Mouse (Mus musculus) hindbrain, embryonic 11.5 days (tissue): ENCODE data around the gene Scn2b. TPM values are rescaled to one million over a fixed set of nuclear protein-coding genes. Genes with fewer than 3 reads are reported as not detected.
A peak's percentile ranks its signal among the peaks of the same experiment; 100 is the strongest.

Source experiments
- ATAC-seq: fragments of 200-750 bp; cut with Nextera tagmentation; 2 replicates; pipeline ENCODE4 v1.8.0; 2017; ENCODE audit warnings: mild to moderate bottlenecking, moderate TSS enrichment, moderate library complexity; ENCODE audit not compliant: low FRiP score
- DNase-seq: peaks from one replicate; pipeline ENCODE4 v3.0.0-alpha.2; 2015; ENCODE audit warnings: low spot score
- H3K27ac ChIP-seq: fragments of 300-500 bp; sonication (generic); 2 replicates; pipeline ENCODE4 v1.5.1; 2014; ENCODE audit warnings: mild to moderate bottlenecking, low read depth, low read length
- H3K27me3 ChIP-seq: fragments of 300-500 bp; sonication (generic); 2 replicates; pipeline ENCODE4 v1.6.1; 2014; ENCODE audit warnings: mild to moderate bottlenecking, low read length, moderate library complexity, mixed read lengths; ENCODE audit not compliant: control insufficient read depth, insufficient read depth
- H3K36me3 ChIP-seq: fragments of 300-500 bp; sonication (generic); 2 replicates; pipeline ENCODE4 v1.6.1; 2014; ENCODE audit warnings: mild to moderate bottlenecking, low read length, moderate library complexity, mixed read lengths; ENCODE audit not compliant: control insufficient read depth, insufficient read depth
- H3K4me1 ChIP-seq: fragments of 300-500 bp; sonication (generic); replicated peaks from 2 replicates; pipeline ENCODE4 v1.6.1; 2014; ENCODE audit warnings: low read length, mixed read lengths; ENCODE audit not compliant: control insufficient read depth, insufficient read depth
- H3K4me2 ChIP-seq: fragments of 300-500 bp; sonication (generic); replicated peaks from 2 replicates; pipeline ENCODE4 v1.6.1; 2014; ENCODE audit warnings: mild to moderate bottlenecking, low read depth, low read length
- H3K4me3 ChIP-seq: fragments of 300-500 bp; sonication (generic); 2 replicates; pipeline ENCODE4 v1.5.1; 2014; ENCODE audit warnings: low read depth, low read length
- H3K9ac ChIP-seq: fragments of 300-500 bp; sonication (generic); 2 replicates; pipeline ENCODE4 v1.6.1; 2014; ENCODE audit warnings: low read depth, low read length
- H3K9me3 ChIP-seq: fragments of 300-500 bp; sonication (generic); 2 replicates; pipeline ENCODE4 v1.6.1; 2016; ENCODE audit warnings: low read length; ENCODE audit not compliant: control insufficient read depth
- WGBS: fragments of 180-500 bp; shearing (Covaris S2); extraction: QIAGEN DNeasy Blood & Tissue Kit; methylation state at CpG from one replicate; pipeline ENCODE4 v1.1.7; 2014; 5-methylcytosine and 5-hydroxymethylcytosine counted together
- polyA plus RNA-seq: library from polyadenylated mRNA; unstranded; fragments of >200 nt; fragmentation: Nextera tagmentation; extraction: Ambion mirVana; gene quantifications from 2 replicates; pipeline ENCODE4 v1.2.1, GENCODE M21; 2014

The Scn2b gene
- polyA plus RNA-seq, 1 experiment from 2014 or later: 4.7 TPM

DNA sequence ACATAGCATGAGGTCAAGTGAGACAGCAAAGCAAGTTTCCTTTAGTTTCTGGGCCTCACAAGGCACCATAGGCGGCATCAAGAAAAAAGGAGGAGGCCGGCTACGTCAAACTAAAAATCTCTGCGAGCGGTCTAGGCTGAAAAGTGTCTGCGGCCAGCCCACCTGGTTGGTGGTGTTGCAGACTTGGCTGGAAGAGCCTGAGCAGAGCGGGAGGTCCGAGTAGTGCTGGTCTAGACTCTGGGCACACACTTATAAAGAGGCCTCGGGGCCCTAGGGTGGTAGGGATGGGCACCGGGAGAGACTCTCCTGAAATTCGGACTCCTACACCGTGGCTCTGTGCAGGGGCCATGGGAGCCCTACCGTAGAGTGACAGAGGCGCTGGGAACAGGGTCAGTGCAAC lies 1.9 kb upstream of the Scn2b start:
- 0 out of 2 replicates have a peak, but pooled peaks have one; percentile 19 for ATAC-seq
- H3K9me3 ChIP-seq: no peaks in the 10 kb centered on the region
- H3K36me3 ChIP-seq: no peaks in the 10 kb centered on the region
- WGBS: 1% methylated on average over 14 of the region's 14 CpGs
- no peaks in the 10 kb centered on the region for H3K27me3 ChIP-seq
- peak overlapping the region; percentile 27 for H3K4me3 ChIP-seq
- H3K4me1 ChIP-seq: peaks cover 3% of the 10 kb centered on the region; the same call in 1 of the 2 replicates
- H3K27ac ChIP-seq: no peak overlapping the region
- H3K4me2 ChIP-seq: peak overlapping the region; percentile 54
- peak; percentile 84 for DNase-seq
- peak overlapping the region; percentile 52 for H3K9ac ChIP-seq

DNA sequence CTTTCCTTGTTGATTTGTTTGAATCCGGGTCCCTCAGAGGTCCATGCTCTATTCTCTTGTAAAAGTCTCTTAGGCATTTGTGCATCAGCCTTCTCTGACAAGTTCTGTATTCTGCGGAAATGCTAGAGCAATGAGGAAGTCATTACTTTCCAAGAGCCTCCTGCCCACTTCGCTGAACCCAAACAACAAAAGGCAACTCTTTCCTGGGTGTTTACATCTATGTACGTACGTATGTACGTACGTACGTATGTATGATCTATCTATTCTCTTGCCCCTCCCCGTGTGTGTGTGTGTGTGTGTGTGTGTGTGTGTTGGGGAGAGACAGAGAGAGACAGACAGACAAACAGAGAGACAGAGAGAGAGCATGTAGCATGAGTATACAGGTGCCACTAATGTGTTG lies 763 bp upstream of the Scn2b start:
- no peak overlapping the region for H3K9ac ChIP-seq
- no peaks in the 10 kb centered on the region; the same call in 1 of the 2 replicates for H3K27me3 ChIP-seq
- peaks cover 3% of the 10 kb centered on the region; the same call in 1 of the 2 replicates for H3K4me1 ChIP-seq
- DNase-seq: no peak
- no peak for ATAC-seq
- H3K9me3 ChIP-seq: no peaks in the 10 kb centered on the region
- H3K4me2 ChIP-seq: no peak overlapping the region
- H3K27ac ChIP-seq: no peak overlapping the region
- no peak overlapping the region for H3K4me3 ChIP-seq
- 65% methylated on average over 9 of the region's 9 CpGs for WGBS
- H3K36me3 ChIP-seq: no peaks in the 10 kb centered on the region

DNA sequence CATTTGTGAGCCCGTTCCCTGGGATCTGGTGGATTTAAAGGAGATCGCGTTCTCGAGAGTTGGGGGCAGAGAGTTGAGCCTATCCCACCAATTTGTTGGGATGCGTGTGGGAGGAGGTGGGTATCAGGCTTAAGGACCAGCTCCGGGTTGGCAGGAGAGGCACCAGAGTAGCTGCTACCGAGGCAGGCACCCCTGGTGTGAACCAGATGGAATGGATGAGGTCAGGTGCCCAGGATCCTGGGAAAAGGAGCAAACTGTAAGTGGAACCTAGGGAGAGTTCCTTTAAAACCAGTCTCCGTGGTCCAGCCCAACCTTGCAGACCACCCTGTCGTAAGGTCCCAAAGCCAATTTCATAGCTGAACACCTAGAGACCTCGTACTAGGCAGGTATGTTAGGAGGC lies 970 bp downstream of the Scn2b start:
- ATAC-seq: no peak
- no peak for DNase-seq
- 31% methylated on average over 10 of the region's 10 CpGs for WGBS
- Histone ChIP-seq H3K4me1 (peaks cover 3% of the 10 kb centered on the region; the same call in 1 of the 2 replicates), H3K36me3 (no peaks in the 10 kb centered on the region), H3K4me3 (peak overlapping the region; percentile 57), H3K9me3 (no peaks in the 10 kb centered on the region), H3K27ac (no peak overlapping the region), H3K4me2 (peak overlapping the region; percentile 51), H3K27me3 (no peaks in the 10 kb centered on the region; the same call in 1 of the 2 replicates), H3K9ac (no peak overlapping the region)

DNA sequence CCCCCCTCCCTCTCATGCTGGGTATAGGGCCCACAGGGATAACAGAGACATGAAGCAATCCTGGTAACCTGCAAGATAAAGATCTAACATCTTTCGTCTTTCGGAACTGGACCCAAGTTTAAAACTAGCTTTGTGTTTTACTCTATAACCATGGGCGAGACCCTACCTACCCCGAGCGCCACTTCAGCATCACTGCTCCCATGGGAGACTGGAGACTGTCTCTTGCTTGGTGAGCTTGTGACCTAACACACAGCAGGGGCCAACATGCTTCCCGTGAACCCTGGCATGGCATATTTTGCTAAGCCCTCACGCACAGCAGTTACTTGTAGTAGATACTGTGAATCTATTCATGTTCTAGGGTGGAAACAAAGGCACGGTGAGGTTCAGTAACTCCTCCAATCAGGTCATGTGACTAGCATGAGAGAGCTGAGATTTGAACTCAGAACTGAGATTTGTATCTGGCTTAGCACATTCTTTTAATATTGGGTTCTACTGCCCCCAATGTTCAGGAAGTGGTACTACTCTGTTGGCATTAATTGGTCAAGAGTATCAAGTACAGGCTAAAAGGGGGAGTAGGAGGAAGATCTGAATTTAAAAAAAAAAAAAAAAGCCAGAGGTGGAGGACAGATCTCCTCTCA lies 1.9 kb downstream of the Scn2b start:
- H3K36me3 ChIP-seq: no peaks in the 10 kb centered on the region
- H3K27ac ChIP-seq: no peak overlapping the region
- H3K4me3 ChIP-seq: no peak overlapping the region
- H3K4me1 ChIP-seq: peaks cover 3% of the 10 kb centered on the region; the same call in 1 of the 2 replicates
- H3K9me3 ChIP-seq: no peaks in the 10 kb centered on the region
- no peak overlapping the region for H3K4me2 ChIP-seq
- ATAC-seq (no peak), DNase-seq (no peak)
- no peaks in the 10 kb centered on the region; the same call in 1 of the 2 replicates for H3K27me3 ChIP-seq
- 92% methylated on average over 8 of the region's 8 CpGs for WGBS
- no peak overlapping the region for H3K9ac ChIP-seq

DNA sequence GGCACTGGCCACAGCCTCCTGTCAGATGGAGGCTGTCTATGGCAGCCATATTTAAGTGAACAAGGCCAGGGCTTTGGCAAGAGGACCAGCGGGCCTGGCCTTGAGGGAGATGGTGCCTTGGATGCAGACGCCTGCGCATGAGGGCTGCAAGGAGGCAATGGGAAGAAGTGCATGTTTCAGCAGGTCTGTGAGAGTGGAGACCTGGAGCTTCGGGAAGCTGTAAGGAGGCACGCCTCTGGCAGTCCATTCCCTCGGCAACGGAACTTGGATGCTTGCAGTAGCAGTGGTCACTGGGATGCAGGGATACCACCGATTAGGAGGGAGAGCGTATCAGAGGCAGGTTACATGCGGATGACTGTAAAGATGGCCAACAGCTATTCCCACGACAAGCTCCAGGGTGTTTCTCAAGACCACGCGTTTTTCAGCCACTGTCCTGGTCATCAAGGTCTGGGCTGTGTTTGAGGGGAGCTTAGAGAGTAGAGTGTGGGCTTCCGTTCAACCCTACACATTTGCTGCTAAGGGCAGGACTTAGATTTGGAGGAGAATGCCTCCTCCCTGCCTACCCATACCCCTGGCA lies 2.5 kb downstream of the Scn2b start:
- no peaks in the 10 kb centered on the region for H3K9me3 ChIP-seq
- no peak for ATAC-seq
- no peak overlapping the region for H3K27ac ChIP-seq
- WGBS: 91% methylated on average over 14 of the region's 14 CpGs
- no peaks in the 10 kb centered on the region; the same call in 1 of the 2 replicates for H3K27me3 ChIP-seq
- no peak overlapping the region for H3K4me2 ChIP-seq
- no peaks in the 10 kb centered on the region for H3K36me3 ChIP-seq
- no peak overlapping the region for H3K9ac ChIP-seq
- peaks cover 3% of the 10 kb centered on the region; the same call in 1 of the 2 replicates for H3K4me1 ChIP-seq
- H3K4me3 ChIP-seq: no peak overlapping the region
- DNase-seq: no peak

DNA sequence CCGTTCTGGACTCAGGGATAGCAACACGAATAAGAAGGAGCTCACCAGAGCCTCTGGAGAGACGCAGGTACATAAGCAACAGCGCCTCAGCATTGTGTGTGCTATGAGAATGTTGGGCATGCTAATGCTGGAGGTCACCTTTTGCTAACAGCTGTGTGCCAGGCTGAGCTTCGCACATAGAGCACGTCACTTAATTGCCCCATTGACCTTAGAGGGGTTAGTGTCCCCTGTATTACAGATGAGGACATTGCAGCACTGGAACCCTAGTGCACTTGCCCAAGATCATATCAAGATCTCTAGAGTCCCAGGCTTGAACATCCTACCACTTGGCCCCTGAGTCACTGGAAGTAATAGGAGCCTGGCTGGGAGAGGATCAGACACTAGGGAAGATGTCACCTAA lies 3.0 kb downstream of the Scn2b start:
- WGBS: 89% methylated on average over 6 of the region's 6 CpGs
- Histone ChIP-seq H3K9me3 (no peaks in the 10 kb centered on the region), H3K27ac (no peak overlapping the region), H3K4me1 (peaks cover 3% of the 10 kb centered on the region; the same call in 1 of the 2 replicates), H3K27me3 (no peaks in the 10 kb centered on the region; the same call in 1 of the 2 replicates), H3K9ac (no peak overlapping the region), H3K36me3 (no peaks in the 10 kb centered on the region), H3K4me2 (no peak overlapping the region), H3K4me3 (no peak overlapping the region)
- DNase-seq (no peak), ATAC-seq (no peak)

DNA sequence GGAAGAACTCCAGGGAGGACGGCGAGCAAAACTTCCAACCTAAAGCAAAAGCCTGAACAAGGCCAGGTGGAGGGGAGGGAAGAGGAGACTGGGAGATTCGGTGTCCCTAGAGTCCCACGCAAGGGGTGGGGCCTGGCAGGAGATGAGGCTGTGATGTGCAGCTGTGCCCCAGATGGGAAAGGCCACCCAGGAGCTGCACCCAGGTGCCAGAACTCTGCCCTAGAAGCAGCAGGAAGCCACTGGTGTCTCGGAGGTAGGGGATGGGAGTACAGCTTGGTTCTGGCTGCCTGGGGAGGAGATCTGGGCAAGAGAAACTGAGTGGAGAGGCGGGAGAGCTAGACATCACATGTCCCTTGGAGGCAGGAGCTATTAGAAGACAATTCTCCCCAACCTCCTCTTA lies 3.4 kb downstream of the Scn2b start:
- H3K27ac ChIP-seq: no peak overlapping the region
- ATAC-seq (no peak), DNase-seq (no peak)
- peaks cover 3% of the 10 kb centered on the region; the same call in 1 of the 2 replicates for H3K4me1 ChIP-seq
- no peaks in the 10 kb centered on the region; the same call in 1 of the 2 replicates for H3K27me3 ChIP-seq
- H3K36me3 ChIP-seq: no peaks in the 10 kb centered on the region
- H3K9ac ChIP-seq: no peak overlapping the region
- no peaks in the 10 kb centered on the region for H3K9me3 ChIP-seq
- no peak overlapping the region for H3K4me3 ChIP-seq
- no peak overlapping the region for H3K4me2 ChIP-seq
- 55% methylated on average over 6 of the region's 6 CpGs for WGBS

DNA sequence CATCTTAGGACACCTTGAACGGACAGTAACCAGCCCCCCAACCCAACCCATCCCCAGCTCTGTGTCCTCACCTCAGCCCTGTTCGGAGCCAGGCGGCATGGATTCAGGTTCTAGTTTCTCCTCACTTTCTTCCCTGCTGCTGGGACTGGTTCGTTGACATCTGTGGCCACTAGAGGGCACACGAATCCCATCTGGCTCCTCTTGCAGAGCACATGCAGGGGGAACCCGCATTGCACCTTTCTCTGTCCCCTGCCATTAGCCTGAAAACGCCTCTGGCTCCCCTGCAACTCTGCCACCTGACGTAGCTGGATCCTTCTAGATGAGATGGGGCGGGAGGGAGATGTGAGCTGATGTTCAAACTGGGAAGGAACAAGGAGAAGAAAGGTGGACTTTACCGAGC lies 4.2 kb downstream of the Scn2b start:
- H3K36me3 ChIP-seq: no peaks in the 10 kb centered on the region
- no peaks in the 10 kb centered on the region; the same call in 1 of the 2 replicates for H3K27me3 ChIP-seq
- H3K4me2 ChIP-seq: no peak overlapping the region; the same call in 1 of the 2 replicates
- H3K4me3 ChIP-seq: no peak overlapping the region
- H3K9ac ChIP-seq: no peak overlapping the region; the same call in 1 of the 2 replicates
- DNase-seq (peak; percentile 81), ATAC-seq (no peak)
- no peak overlapping the region for H3K27ac ChIP-seq
- H3K9me3 ChIP-seq: no peaks in the 10 kb centered on the region
- peaks cover 3% of the 10 kb centered on the region; the same call in 1 of the 2 replicates for H3K4me1 ChIP-seq
- 8% methylated on average over 10 of the region's 10 CpGs for WGBS
